8 mouse cellular contexts compared by ENCODE assay signal in genomic region chr10:126531368-126531767, GRCm38 (mm10).
A peak's percentile ranks its signal among the peaks of the same experiment; 100 is the strongest.
DNase-seq lines count a peak whose midpoint lies in the region.

No protein-coding gene starts in this region.

- peak; percentile 5 to 8 for DNase-seq in heart, postnatal 36 days
- no peak for DNase-seq in heart, postnatal 25 days (ENCODE audit: low spot score)
- peak; percentile 53 for DNase-seq in right cerebral cortex, postnatal 14 days
- DNase-seq in right cerebral cortex, postnatal 25 days: no peak
- DNase-seq in brain, embryonic 18.5 days (ENCODE audit: low read depth, low spot score): peak; percentile 30
- peak; percentile 19 for DNase-seq in left cerebral cortex, postnatal 4 days
- peak; percentile 13 for DNase-seq in thymus, postnatal 4 days
- DNase-seq in frontal cortex, postnatal 14 days (ENCODE audit: low spot score in 2 of 2): no peak

- intact Hi-C loops in heart, postnatal 36 days (cut with DNase I): loop anchor here (10.0 kb wide), 1 partner anchor 197 kb away; no protein-coding TSS in a partner anchor
- intact Hi-C loops in heart, postnatal 25 days (cut with DNase I): loop anchor here (10.0 kb wide), 1 partner anchor 807 kb away; no protein-coding TSS in a partner anchor
- intact Hi-C loops in left cerebral cortex, postnatal 4 days (cut with DNase I): loop anchor here (10.0 kb wide), 1 partner anchor 333 kb away; no protein-coding TSS in a partner anchor

Comparison
In these comparisons a context has a peak if more than half of its experiments do, and no peak if none do; other contexts are left out.
1. DNase-seq: peak in heart, postnatal 36 days (2 of 2), right cerebral cortex, postnatal 14 days (single experiment), brain, embryonic 18.5 days (single experiment), left cerebral cortex, postnatal 4 days (single experiment) and thymus, postnatal 4 days (single experiment); none in heart, postnatal 25 days (single experiment), right cerebral cortex, postnatal 25 days (single experiment) and frontal cortex, postnatal 14 days (0 of 2).